In genomic region chr5:115534290-115534731, GRCm38 (mm10) we compare ENCODE assay signal across 8 mouse cellular contexts. TPM values are rescaled to one million over a fixed set of nuclear protein-coding genes. Genes with fewer than 3 reads are reported as not detected.
DNase-seq lines count a peak whose midpoint lies in the region; ATAC-seq and TF ChIP-seq lines count a peak whose summit lies in the region.

No protein-coding gene starts in this region.

- 30% methylated on average over 16 of the region's 16 CpGs for WGBS in neural tube, embryonic 13.5 days
- 10% methylated on average over 16 of the region's 16 CpGs for WGBS in embryonic facial prominence, embryonic 10.5 days
- 15% methylated on average over 16 of the region's 16 CpGs for WGBS in liver, embryonic 14.5 days (ENCODE audit: insufficient replicate concordance)

- 0 out of 2 replicates have a peak overlapping the region, but pooled peaks have one; percentile 33 for H3K27ac ChIP-seq in neural tube, embryonic 13.5 days (replicated peaks)
- peak overlapping the region; percentile 77 for H3K27ac ChIP-seq in embryonic facial prominence, embryonic 10.5 days (replicated peaks)
- H3K27ac ChIP-seq in liver, embryonic 14.5 days, result no peak overlapping the region

- H3K36me3 ChIP-seq in neural tube, embryonic 13.5 days, result no peaks in the 10 kb centered on the region
- H3K36me3 ChIP-seq in embryonic facial prominence, embryonic 10.5 days (replicated peaks), result no peaks in the 10 kb centered on the region; the same call in 1 of the 2 replicates
- H3K36me3 ChIP-seq in liver, embryonic 14.5 days (replicated peaks; ENCODE audit: control insufficient read depth, insufficient read depth, low read depth), result no peaks in the 10 kb centered on the region

- H3K9ac ChIP-seq in neural tube, embryonic 13.5 days, result no peak overlapping the region; the same call in 1 of the 2 replicates
- H3K9ac ChIP-seq in liver, embryonic 14.5 days (replicated peaks), result no peak overlapping the region

- no peaks in the 10 kb centered on the region for H3K9me3 ChIP-seq in neural tube, embryonic 13.5 days
- no peaks in the 10 kb centered on the region for H3K9me3 ChIP-seq in embryonic facial prominence, embryonic 10.5 days
- no peaks in the 10 kb centered on the region for H3K9me3 ChIP-seq in liver, embryonic 14.5 days (ENCODE audit: control insufficient read depth, low read length)

- H3K4me3 ChIP-seq in neural tube, embryonic 13.5 days, result no peak overlapping the region
- H3K4me3 ChIP-seq in embryonic facial prominence, embryonic 10.5 days, result peak overlapping the region; percentile 36
- peak overlapping the region in 1 of 2 experiments; percentile 8; a peak in 1 of 4 replicates for H3K4me3 ChIP-seq in liver, embryonic 14.5 days (ENCODE audit: insufficient read depth in 1 of 2, low read depth in 2 of 2, low read length in 2 of 2)

- intact Hi-C loops in heart, postnatal 36 days (cut with DNase I), result no loop called here

- H3K4me1 ChIP-seq in neural tube, embryonic 13.5 days (replicated peaks), result peaks cover 76% of the 10 kb centered on the region
- H3K4me1 ChIP-seq in embryonic facial prominence, embryonic 10.5 days, result peaks cover 89% of the 10 kb centered on the region
- peaks cover 35 to 57% of the 10 kb centered on the region in 2 experiments for H3K4me1 ChIP-seq in liver, embryonic 14.5 days (replicated peaks; ENCODE audit: control insufficient read depth in 2 of 2, insufficient read depth in 2 of 2, low read length in 1 of 2)

- TF ChIP-seq CTCF in liver, embryonic 14.5 days (IDR thresholded peaks at IDR 0.05; ENCODE audit: low read depth), result no peak

- TF ChIP-seq EP300 in liver, embryonic 14.5 days (IDR thresholded peaks at IDR 0.05; ENCODE audit: low read depth), result no peak

- ATAC-seq in neural tube, embryonic 13.5 days (ENCODE audit: low read depth), result no peak
- ATAC-seq in liver, embryonic 14.5 days (ENCODE audit: insufficient read depth), result no peak
- no peak for ATAC-seq in monocyte, adult 5-6 weeks (replicated peaks; ENCODE audit: insufficient number of reproducible peaks, low FRiP score, low TSS enrichment, poor library complexity, severe bottlenecking)

- H3K4me2 ChIP-seq in neural tube, embryonic 13.5 days, result 0 out of 2 replicates have a peak overlapping the region, but pooled peaks have one; percentile 7
- peak overlapping the region; percentile 36 for H3K4me2 ChIP-seq in liver, embryonic 14.5 days (ENCODE audit: low read depth)

- no peak for DNase-seq in neural tube, embryonic 10.5 days (ENCODE audit: extremely low spot score, low spot score)
- peak; percentile 61 for DNase-seq in embryonic facial prominence, embryonic 10.5 days (ENCODE audit: low spot score)
- DNase-seq in heart, postnatal 36 days, result peak; percentile 64
- no peak for DNase-seq in liver, embryonic 14.5 days (ENCODE audit: low read depth in 3 of 3, low spot score in 3 of 3)
- DNase-seq in spleen, postnatal 4 days (ENCODE audit: low spot score in 2 of 2), result no peak
- no peak for DNase-seq in cerebellum, postnatal 36 days

- no peaks in the 10 kb centered on the region for H3K27me3 ChIP-seq in neural tube, embryonic 13.5 days
- no peaks in the 10 kb centered on the region for H3K27me3 ChIP-seq in embryonic facial prominence, embryonic 10.5 days (replicated peaks; ENCODE audit: low read depth, poor library complexity, severe bottlenecking)
- H3K27me3 ChIP-seq in liver, embryonic 14.5 days (ENCODE audit: control insufficient read depth, insufficient read depth, low read length), result no peaks in the 10 kb centered on the region

RNA-seq across cellular contexts. Expression of gene Rplp0, which starts 25.0 kb away (rescaled TPM):
- 767 and 869 TPM in 2 replicates for polyA plus RNA-seq in neural tube, embryonic 13.5 days (2015; fragmentation: Nextera tagmentation; extraction: Ambion mirVana)
- polyA plus RNA-seq in embryonic facial prominence, embryonic 10.5 days (2016; fragmentation: Nextera tagmentation; extraction: Ambion mirVana), result 1,413 and 1,489 TPM in 2 replicates
- total RNA-seq in heart, postnatal 36 days (2021), result 100 to 1,000 TPM; 650 to 668 TPM
- polyA plus RNA-seq in liver, embryonic 14.5 days (2012; rRNA removed), result 1,933 and 2,132 TPM in 2 replicates
- polyA plus RNA-seq in liver, embryonic 14.5 days (2014; fragmentation: Nextera tagmentation; extraction: Ambion mirVana), result 1,503 and 1,567 TPM in 2 replicates
- total RNA-seq in monocyte, adult 5-6 weeks (2017), result 991 to 1,396 TPM (median 1,306 TPM) in 3 replicates

RNA-seq across cellular contexts. Expression of gene Pxn, which starts 27.8 kb away (rescaled TPM):
- polyA plus RNA-seq in neural tube, embryonic 13.5 days (2015; fragmentation: Nextera tagmentation; extraction: Ambion mirVana), result 26.5 and 26.6 TPM in 2 replicates
- polyA plus RNA-seq in embryonic facial prominence, embryonic 10.5 days (2016; fragmentation: Nextera tagmentation; extraction: Ambion mirVana), result 50.3 and 50.6 TPM in 2 replicates
- 10 to 100 TPM; 36.2 to 37.9 TPM for total RNA-seq in heart, postnatal 36 days (2021)
- polyA plus RNA-seq in liver, embryonic 14.5 days (2012; rRNA removed), result 12.9 and 13.7 TPM in 2 replicates
- 4.8 and 5.6 TPM in 2 replicates for polyA plus RNA-seq in liver, embryonic 14.5 days (2014; fragmentation: Nextera tagmentation; extraction: Ambion mirVana)
- total RNA-seq in monocyte, adult 5-6 weeks (2017), result 85.9 to 113 TPM (median 106 TPM) in 3 replicates

RNA-seq across cellular contexts. Expression of gene Gcn1l1, which starts 30.7 kb away (rescaled TPM):
- 36.5 and 39.3 TPM in 2 replicates for polyA plus RNA-seq in neural tube, embryonic 13.5 days (2015; fragmentation: Nextera tagmentation; extraction: Ambion mirVana)
- polyA plus RNA-seq in embryonic facial prominence, embryonic 10.5 days (2016; fragmentation: Nextera tagmentation; extraction: Ambion mirVana), result 65.0 and 65.1 TPM in 2 replicates
- total RNA-seq in heart, postnatal 36 days (2021), result 10 to 100 TPM; 43.1 to 49.5 TPM
- polyA plus RNA-seq in liver, embryonic 14.5 days (2012; rRNA removed), result 11.4 and 11.8 TPM in 2 replicates
- 14.4 and 14.8 TPM in 2 replicates for polyA plus RNA-seq in liver, embryonic 14.5 days (2014; fragmentation: Nextera tagmentation; extraction: Ambion mirVana)
- 16.9 to 37.5 TPM (median 22.8 TPM) in 3 replicates for total RNA-seq in monocyte, adult 5-6 weeks (2017)

RNA-seq across cellular contexts. Expression of gene Sirt4, which starts 49.8 kb away (rescaled TPM):
- polyA plus RNA-seq in neural tube, embryonic 13.5 days (2015; fragmentation: Nextera tagmentation; extraction: Ambion mirVana), result 26.8 and 33.0 TPM in 2 replicates
- 14.5 and 16.0 TPM in 2 replicates for polyA plus RNA-seq in embryonic facial prominence, embryonic 10.5 days (2016; fragmentation: Nextera tagmentation; extraction: Ambion mirVana)
- 10 to 100 TPM; 17.9 to 18.1 TPM for total RNA-seq in heart, postnatal 36 days (2021)
- 8.4 and 9.4 TPM in 2 replicates for polyA plus RNA-seq in liver, embryonic 14.5 days (2012; rRNA removed)
- polyA plus RNA-seq in liver, embryonic 14.5 days (2014; fragmentation: Nextera tagmentation; extraction: Ambion mirVana), result 2.8 and 3.9 TPM in 2 replicates
- total RNA-seq in monocyte, adult 5-6 weeks (2017), result 5.2 to 10.7 TPM (median 7.8 TPM) in 3 replicates

Comparison
In these comparisons a context has a peak if more than half of its experiments do, and no peak if none do; other contexts are left out.
1. DNase-seq: peak in embryonic facial prominence, embryonic 10.5 days (single experiment) and heart, postnatal 36 days (2 of 2); none in neural tube, embryonic 10.5 days (single experiment), liver, embryonic 14.5 days (0 of 3), spleen, postnatal 4 days (0 of 2) and cerebellum, postnatal 36 days (0 of 2).